Mouse (Mus musculus): ENCODE data around the gene A730049H05Rik.

GRCm38 (mm10) chr6:92883131-92883900, 67.0 kb downstream of the A730049H05Rik start:
- TF ChIP-seq CTCF (IDR thresholded peaks at IDR 0.05; ENCODE audit: low read depth) (no peak), EP300 (optimal IDR thresholded peaks at IDR 0.05) (no peak)

Data from stomach, postnatal 0 days (tissue).